Comparison of ENCODE assay signal across 8 mouse cellular contexts in the genomic region with DNA sequence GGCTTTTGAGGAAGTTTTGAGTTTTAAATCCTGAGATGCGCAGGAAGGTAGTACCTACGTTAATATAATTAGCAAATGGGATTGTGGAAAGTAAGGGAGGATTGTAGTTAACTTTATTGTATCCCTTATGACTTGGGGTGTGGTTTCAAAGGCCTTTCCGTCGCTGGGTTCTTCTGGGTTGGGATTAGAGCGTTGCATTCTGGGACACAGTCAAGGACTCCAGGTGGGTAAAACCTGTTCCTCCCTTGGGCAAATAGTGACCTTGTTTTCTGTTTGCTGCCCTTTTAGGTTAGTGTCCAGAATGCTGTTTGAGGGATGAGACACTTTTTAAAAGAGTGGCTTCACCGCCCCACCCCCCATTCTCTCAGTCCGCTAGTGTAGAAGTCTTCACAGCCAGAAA. TPM values are rescaled to one million over a fixed set of nuclear protein-coding genes. Genes with fewer than 3 reads are reported as not detected.
DNase-seq lines count a peak whose midpoint lies in the region; ATAC-seq and TF ChIP-seq lines count a peak whose summit lies in the region.

No protein-coding gene starts in this region.

- DNase-seq in adrenal gland, adult 2 months: peak; percentile 17
- no peak for DNase-seq in adrenal gland, postnatal 25 days
- DNase-seq in MEL (ENCODE audit: low read depth, low spot score): peak; percentile 77
- DNase-seq in kidney, postnatal 36 days: peak; percentile 52 to 57
- peak; percentile 23 for DNase-seq in neural tube, embryonic 10.5 days (ENCODE audit: extremely low spot score, low spot score)
- no peak for DNase-seq in left cerebral cortex, postnatal 25 days (ENCODE audit: low spot score in 2 of 2)
- no peak for DNase-seq in frontal cortex, postnatal 25 days (ENCODE audit: low spot score in 2 of 2)

- no peak for TF ChIP-seq EP300 in MEL (IDR thresholded peaks at IDR 0.05; ENCODE audit: low read depth in 1 of 2, low read length in 2 of 2)

- peak overlapping the region; percentile 95 for H3K9ac ChIP-seq in MEL (ENCODE audit: control insufficient read depth, low read depth, low read length, poor library complexity, severe bottlenecking)
- H3K9ac ChIP-seq in forebrain, embryonic 13.5 days: peak overlapping the region; percentile 85

- WGBS in forebrain, embryonic 13.5 days: under 1% methylated on average over 7 of the region's 7 CpGs

- TF ChIP-seq POLR2A in MEL (IDR thresholded peaks at IDR 0.05; ENCODE audit: control insufficient read depth in 1 of 2, insufficient read depth in 1 of 2, low read depth in 1 of 2, low read length in 2 of 2, poor library complexity in 1 of 2): no peak

- intact Hi-C loops in left cerebral cortex, postnatal 25 days (cut with DNase I): no loop called here

- no peaks in the 10 kb centered on the region for H3K27me3 ChIP-seq in MEL (ENCODE audit: control insufficient read depth in 1 of 2, insufficient read depth in 2 of 2, low read length in 2 of 2)
- H3K27me3 ChIP-seq in forebrain, embryonic 13.5 days: no peaks in the 10 kb centered on the region

- peaks cover 10 to 32% of the 10 kb centered on the region in 2 experiments for H3K36me3 ChIP-seq in MEL (ENCODE audit: control insufficient read depth in 1 of 2, insufficient read depth in 2 of 2, low read length in 2 of 2)
- H3K36me3 ChIP-seq in forebrain, embryonic 13.5 days (ENCODE audit: poor library complexity, severe bottlenecking): no peaks in the 10 kb centered on the region

- peak overlapping the region; percentile 96 to 97 for H3K4me3 ChIP-seq in MEL (ENCODE audit: control insufficient read depth in 1 of 2, insufficient read depth in 1 of 2, low read depth in 2 of 2, low read length in 2 of 2)
- H3K4me3 ChIP-seq in forebrain, embryonic 13.5 days: peak overlapping the region; percentile 78

- peak overlapping the region; percentile 98 for H3K27ac ChIP-seq in MEL (ENCODE audit: control insufficient read depth, low read depth, low read length)
- H3K27ac ChIP-seq in forebrain, embryonic 13.5 days: peak overlapping the region; percentile 31; the same call in 1 of the 2 replicates

- peaks cover 2 to 8% of the 10 kb centered on the region in 2 experiments for H3K4me1 ChIP-seq in MEL (ENCODE audit: control insufficient read depth in 1 of 2, insufficient read depth in 2 of 2, low read length in 2 of 2)
- peaks cover 34% of the 10 kb centered on the region for H3K4me1 ChIP-seq in forebrain, embryonic 13.5 days

- H3K4me2 ChIP-seq in forebrain, embryonic 13.5 days: peak overlapping the region; percentile 81

- H3K79me2 ChIP-seq in MEL (ENCODE audit: control insufficient read depth, insufficient read depth, low read length, poor library complexity): peaks cover 42% of the 10 kb centered on the region

- no peaks in the 10 kb centered on the region for H3K9me3 ChIP-seq in MEL (replicated peaks; ENCODE audit: insufficient read depth, low read length)
- H3K9me3 ChIP-seq in forebrain, embryonic 13.5 days (replicated peaks): no peaks in the 10 kb centered on the region

- no peak for TF ChIP-seq RAD21 in MEL (IDR thresholded peaks at IDR 0.05; ENCODE audit: low read depth, low read length)

- no peak for TF ChIP-seq CTCF in MEL (IDR thresholded peaks at IDR 0.05 in 2 of 3, conservative IDR thresholded peaks at IDR 0.05 in 1 of 3; ENCODE audit: control insufficient read depth in 1 of 3, insufficient read depth in 1 of 3, low read depth in 2 of 3, low read length in 3 of 3, poor library complexity in 1 of 3, severe bottlenecking in 1 of 3)

- ATAC-seq in forebrain, embryonic 13.5 days: no peak

TF ChIP-seq in MEL, 35 proteins besides CTCF, POLR2A, EP300 and RAD21:
- TF ChIP-seq SIN3A (IDR thresholded peaks at IDR 0.05; ENCODE audit: low read length): peak; percentile 65
- no peak for TF ChIP-seq BHLHE40 (IDR thresholded peaks at IDR 0.05; ENCODE audit: borderline replicate concordance, low read depth, low read length)
- TF ChIP-seq ZC3H11A (IDR thresholded peaks at IDR 0.05; ENCODE audit: low read depth, low read length): no peak
- TF ChIP-seq NELFE (IDR thresholded peaks at IDR 0.05; ENCODE audit: low read depth, low read length): no peak
- no peak for TF ChIP-seq USF1 (IDR thresholded peaks at IDR 0.05; ENCODE audit: low read depth, low read length)
- TF ChIP-seq GABPA (IDR thresholded peaks at IDR 0.05; ENCODE audit: low read depth, low read length): no peak
- no peak for TF ChIP-seq E2F4 (IDR thresholded peaks at IDR 0.05; ENCODE audit: borderline replicate concordance, low read depth, low read length)
- peak; percentile 4; the same call in 1 of the 2 replicates for TF ChIP-seq MXI1 (IDR thresholded peaks at IDR 0.05; ENCODE audit: low read depth, low read length)

RNA-seq across cellular contexts. Expression of a gene that starts 0.8 kb away (rescaled TPM):
- 1 to 10 TPM; 6.9 TPM for total RNA-seq in adrenal gland, adult 2 months (2021)
- polyA plus RNA-seq in adrenal gland, adult 2 months (2012; rRNA removed): 7.2 and 8.3 TPM in 2 replicates
- total RNA-seq in adrenal gland, postnatal 25 days (2021): 19.5 and 20.8 TPM in 2 replicates
- 297 and 388 TPM in 2 replicates for total RNA-seq in MEL (2012; rRNA removed)
- 100 to 1,000 TPM; 243 to 846 TPM for polyA plus RNA-seq in MEL (2012; ENCODE audit: insufficient read depth in 1 of 2, insufficient read length in 2 of 2, low read depth in 1 of 2, low replicate concordance in 2 of 2, missing spikeins in 1 of 2)
- 290 and 335 TPM in 2 replicates for polyA plus RNA-seq in forebrain, embryonic 13.5 days (2015; fragmentation: Nextera tagmentation; extraction: Ambion mirVana)
- 1 to 10 TPM in 1 of 2 experiments, under 1 TPM in 1; 0.96 to 2.0 TPM for total RNA-seq in left cerebral cortex, postnatal 25 days (2021)

RNA-seq across cellular contexts. Expression of a gene that starts 5.6 kb away (rescaled TPM):
- 10 to 100 TPM; 18.0 to 26.4 TPM for total RNA-seq in adrenal gland, adult 2 months (2021)
- polyA plus RNA-seq in adrenal gland, adult 2 months (2012; rRNA removed): 16.9 and 18.3 TPM in 2 replicates
- total RNA-seq in adrenal gland, postnatal 25 days (2021): 32.4 and 32.8 TPM in 2 replicates
- total RNA-seq in MEL (2012; rRNA removed): 23.4 and 26.0 TPM in 2 replicates
- 10 to 100 TPM; 28.5 to 76.4 TPM for polyA plus RNA-seq in MEL (2012; ENCODE audit: insufficient read depth in 1 of 2, insufficient read length in 2 of 2, low read depth in 1 of 2, low replicate concordance in 2 of 2, missing spikeins in 1 of 2)
- 36.1 and 38.0 TPM in 2 replicates for polyA plus RNA-seq in forebrain, embryonic 13.5 days (2015; fragmentation: Nextera tagmentation; extraction: Ambion mirVana)
- total RNA-seq in left cerebral cortex, postnatal 25 days (2021): 10 to 100 TPM; 19.4 to 20.3 TPM

Comparison
In these comparisons a context has a peak if more than half of its experiments do, and no peak if none do; other contexts are left out.
1. DNase-seq: peak in adrenal gland, adult 2 months (single experiment), MEL (single experiment), kidney, postnatal 36 days (2 of 2) and neural tube, embryonic 10.5 days (single experiment); none in adrenal gland, postnatal 25 days (single experiment), left cerebral cortex, postnatal 25 days (0 of 2) and frontal cortex, postnatal 25 days (0 of 2).
2. RNA of a gene that starts 0.8 kb away (total RNA-seq): 297 to 388 TPM in MEL; 19.5 to 20.8 TPM in adrenal gland, postnatal 25 days, 6.9 TPM in adrenal gland, adult 2 months and 0.96 to 2.0 TPM in left cerebral cortex, postnatal 25 days; every median in the first group is over 10 times any median in the second.